32 mouse cellular contexts compared by ENCODE assay signal in genomic region chrX:161556896-161557295, GRCm38 (mm10).
DNase-seq lines count a peak whose midpoint lies in the region; ATAC-seq and TF ChIP-seq lines count a peak whose summit lies in the region.
"Had no signal": no experiment of that assay in that cellular context is flagged by ENCODE, and none has a peak within 500 bp of the region (broad histone marks: within the 10 kb centered on the region; RNA-seq: fewer than 3 reads in every experiment).

No protein-coding gene starts in this region.

- WGBS in hindbrain, embryonic 11.5 days, result 57% methylated on average over 5 of the region's 5 CpGs
- 44% methylated on average over 5 of the region's 5 CpGs for whole genome bisulfite sequencing in hindbrain, embryonic 14.5 days
- 55% methylated on average over 5 of the region's 5 CpGs for WGBS in midbrain, embryonic 14.5 days
- 48% methylated on average over 5 of the region's 5 CpGs for WGBS in midbrain, embryonic 13.5 days
- WGBS in midbrain, postnatal 0 days, result 41% methylated on average over 5 of the region's 5 CpGs

- 0 out of 2 replicates have a peak, but pooled peaks have one; percentile 33 for ATAC-seq in hindbrain, embryonic 11.5 days (ENCODE audit: low FRiP score)
- no peak for ATAC-seq in hindbrain, embryonic 14.5 days (ENCODE audit: low FRiP score)
- no peak; the same call in 1 of the 2 replicates for ATAC-seq in midbrain, embryonic 14.5 days (ENCODE audit: low FRiP score, low TSS enrichment)
- no peak; the same call in 1 of the 2 replicates for ATAC-seq in midbrain, embryonic 13.5 days
- no peak for ATAC-seq in midbrain, postnatal 0 days (ENCODE audit: low FRiP score)
- ATAC-seq: forebrain, embryonic 13.5 days; inflammation-experienced regulatory T-cells, adult 6 months; Patski had no signal

- no peak overlapping the region for H3K4me2 ChIP-seq in hindbrain, embryonic 11.5 days (replicated peaks; ENCODE audit: low read depth, low read length)
- H3K4me2 ChIP-seq in hindbrain, embryonic 14.5 days (replicated peaks), result no peak overlapping the region
- no peak overlapping the region for H3K4me2 ChIP-seq in midbrain, embryonic 14.5 days (ENCODE audit: low read length)
- H3K4me2 ChIP-seq in midbrain, embryonic 13.5 days (replicated peaks), result no peak overlapping the region
- no peak overlapping the region for H3K4me2 ChIP-seq in midbrain, postnatal 0 days (ENCODE audit: low read depth, low read length, poor library complexity, severe bottlenecking)
- H3K4me2 ChIP-seq: embryonic facial prominence, embryonic 12.5 days; forebrain, embryonic 13.5 days; heart, embryonic 12.5 days; liver, embryonic 15.5 days; midbrain, embryonic 12.5 days had no signal

- no peaks in the 10 kb centered on the region for H3K36me3 ChIP-seq in hindbrain, embryonic 11.5 days (ENCODE audit: control insufficient read depth, insufficient read depth, low read length)
- no peaks in the 10 kb centered on the region for H3K36me3 ChIP-seq in hindbrain, embryonic 14.5 days (replicated peaks; ENCODE audit: control insufficient read depth, insufficient read depth)
- H3K36me3 ChIP-seq in midbrain, embryonic 14.5 days (ENCODE audit: control insufficient read depth, insufficient read depth, low read length), result no peaks in the 10 kb centered on the region
- H3K36me3 ChIP-seq in midbrain, embryonic 13.5 days, result no peaks in the 10 kb centered on the region
- no peaks in the 10 kb centered on the region for H3K36me3 ChIP-seq in midbrain, postnatal 0 days (ENCODE audit: insufficient read depth, low read length)
- H3K36me3 ChIP-seq: embryonic facial prominence, embryonic 12.5 days; G1E; heart, embryonic 12.5 days; hindbrain, embryonic 10.5 days; limb, embryonic 10.5 days; liver, embryonic 15.5 days; midbrain, embryonic 12.5 days had no signal

- no peaks in the 10 kb centered on the region for H3K9me3 ChIP-seq in hindbrain, embryonic 11.5 days (ENCODE audit: control insufficient read depth, low read length)
- H3K9me3 ChIP-seq in hindbrain, embryonic 14.5 days (ENCODE audit: control insufficient read depth, low read length), result no peaks in the 10 kb centered on the region
- H3K9me3 ChIP-seq in midbrain, embryonic 14.5 days (ENCODE audit: control insufficient read depth, low read length), result no peaks in the 10 kb centered on the region
- no peaks in the 10 kb centered on the region for H3K9me3 ChIP-seq in midbrain, embryonic 13.5 days
- no peaks in the 10 kb centered on the region for H3K9me3 ChIP-seq in midbrain, postnatal 0 days (ENCODE audit: low read length)
- H3K9me3 ChIP-seq: embryonic facial prominence, embryonic 12.5 days; forebrain, embryonic 13.5 days; G1E; heart, embryonic 12.5 days; hindbrain, embryonic 10.5 days; limb, embryonic 10.5 days; liver, embryonic 15.5 days; midbrain, embryonic 12.5 days had no signal

- H3K27ac ChIP-seq in hindbrain, embryonic 11.5 days (ENCODE audit: low read depth, low read length), result no peak overlapping the region
- H3K27ac ChIP-seq in hindbrain, embryonic 14.5 days, result no peak overlapping the region
- 0 out of 2 replicates have a peak overlapping the region, but pooled peaks have one; percentile 13 for H3K27ac ChIP-seq in midbrain, embryonic 14.5 days (replicated peaks; ENCODE audit: low read depth, low read length)
- H3K27ac ChIP-seq in midbrain, embryonic 13.5 days, result no peak overlapping the region
- H3K27ac ChIP-seq in midbrain, postnatal 0 days (ENCODE audit: low read depth, low read length), result no peak overlapping the region
- H3K27ac ChIP-seq: embryonic facial prominence, embryonic 12.5 days; forebrain, embryonic 13.5 days; hindbrain, embryonic 10.5 days; layer of hippocampus, adult 2 months; limb, embryonic 10.5 days; liver, embryonic 15.5 days; macrophage; midbrain, embryonic 12.5 days had no signal

- no peak overlapping the region for H3K4me3 ChIP-seq in hindbrain, embryonic 11.5 days (ENCODE audit: low read depth, low read length)
- H3K4me3 ChIP-seq in hindbrain, embryonic 14.5 days (replicated peaks; ENCODE audit: low read length), result no peak overlapping the region
- H3K4me3 ChIP-seq in midbrain, embryonic 14.5 days (replicated peaks; ENCODE audit: low read depth, low read length), result no peak overlapping the region
- H3K4me3 ChIP-seq in midbrain, embryonic 13.5 days (replicated peaks), result no peak overlapping the region
- H3K4me3 ChIP-seq in midbrain, postnatal 0 days (ENCODE audit: low read depth, low read length), result no peak overlapping the region
- H3K4me3 ChIP-seq: embryonic facial prominence, embryonic 12.5 days; erythroblast, embryonic 14.5 days; forebrain, embryonic 13.5 days; heart, embryonic 12.5 days; hindbrain, embryonic 10.5 days; layer of hippocampus, adult 2 months; limb, embryonic 10.5 days; liver, embryonic 15.5 days; midbrain, embryonic 12.5 days had no signal

- TF ChIP-seq CTCF in midbrain, postnatal 0 days (IDR thresholded peaks at IDR 0.05), result no peak

- H3K27me3 ChIP-seq in hindbrain, embryonic 11.5 days (ENCODE audit: control insufficient read depth, insufficient read depth, low read length), result 0 out of 2 replicates have a peak, but pooled peaks cover 2% of the 10 kb centered on the region
- peaks cover 5% of the 10 kb centered on the region; the same call in 1 of the 2 replicates for H3K27me3 ChIP-seq in hindbrain, embryonic 14.5 days (ENCODE audit: control insufficient read depth, insufficient read depth, low read length)
- no peaks in the 10 kb centered on the region for H3K27me3 ChIP-seq in midbrain, embryonic 14.5 days (ENCODE audit: control insufficient read depth, insufficient read depth, low read length)
- H3K27me3 ChIP-seq in midbrain, embryonic 13.5 days, result peaks cover 9% of the 10 kb centered on the region; the same call in 1 of the 2 replicates
- H3K27me3 ChIP-seq in midbrain, postnatal 0 days (ENCODE audit: insufficient read depth, low read length), result no peaks in the 10 kb centered on the region
- H3K27me3 ChIP-seq: CH12.LX; embryonic facial prominence, embryonic 12.5 days; heart, embryonic 12.5 days; liver, embryonic 15.5 days had no signal

- no peak overlapping the region for H3K9ac ChIP-seq in hindbrain, embryonic 11.5 days (ENCODE audit: low read depth, low read length)
- H3K9ac ChIP-seq in hindbrain, embryonic 14.5 days, result no peak overlapping the region
- no peak overlapping the region for H3K9ac ChIP-seq in midbrain, embryonic 14.5 days (replicated peaks; ENCODE audit: low read length)
- H3K9ac ChIP-seq in midbrain, embryonic 13.5 days (replicated peaks), result no peak overlapping the region
- H3K9ac ChIP-seq in midbrain, postnatal 0 days (replicated peaks; ENCODE audit: low read length, poor library complexity, severe bottlenecking), result no peak overlapping the region
- H3K9ac ChIP-seq: embryonic facial prominence, embryonic 12.5 days; forebrain, embryonic 13.5 days; heart, embryonic 12.5 days; liver, embryonic 15.5 days; midbrain, embryonic 12.5 days had no signal

- DNase-seq in hindbrain, embryonic 11.5 days (ENCODE audit: low spot score), result peak; percentile 30
- DNase-seq in hindbrain, embryonic 14.5 days (ENCODE audit: low spot score), result no peak
- DNase-seq in midbrain, embryonic 14.5 days, result peak; percentile 69
- DNase-seq in embryo, embryonic 11 days, result peak; percentile 37
- peak; percentile 37 for DNase-seq in midbrain, postnatal 0 days (ENCODE audit: low spot score)
- no peak for DNase-seq in adrenal gland, postnatal 10 days
- DNase-seq: B cell, adult 2 months; cerebellum, adult 2 months; cerebellum, postnatal 36 days; gastrocnemius, postnatal 25 days; heart, adult 18-20 months; heart, postnatal 10 days; kidney, adult 2 months; kidney, postnatal 25 days; liver; retina, postnatal 1 day; thymus, postnatal 14 days had no signal

- no peaks in the 10 kb centered on the region for H3K4me1 ChIP-seq in hindbrain, embryonic 11.5 days (replicated peaks; ENCODE audit: control insufficient read depth, insufficient read depth, low read length)
- H3K4me1 ChIP-seq in hindbrain, embryonic 14.5 days (replicated peaks; ENCODE audit: control insufficient read depth, insufficient read depth, low read length), result no peaks in the 10 kb centered on the region
- no peaks in the 10 kb centered on the region for H3K4me1 ChIP-seq in midbrain, embryonic 14.5 days (ENCODE audit: control insufficient read depth, insufficient read depth, low read length)
- no peaks in the 10 kb centered on the region for H3K4me1 ChIP-seq in midbrain, embryonic 13.5 days (replicated peaks)
- H3K4me1 ChIP-seq in midbrain, postnatal 0 days (ENCODE audit: insufficient read depth, low read length), result no peaks in the 10 kb centered on the region
- H3K4me1 ChIP-seq: embryonic facial prominence, embryonic 12.5 days; heart, embryonic 12.5 days; hindbrain, embryonic 10.5 days; limb, embryonic 10.5 days; liver, embryonic 15.5 days; midbrain, embryonic 12.5 days had no signal

Comparison
In these comparisons a context has a peak if more than half of its experiments do, and no peak if none do; other contexts are left out.
1. DNase-seq: peak in hindbrain, embryonic 11.5 days (single experiment), midbrain, embryonic 14.5 days (single experiment), embryo, embryonic 11 days (single experiment) and midbrain, postnatal 0 days (single experiment); none in hindbrain, embryonic 14.5 days (single experiment) and adrenal gland, postnatal 10 days (single experiment).